Mouse (Mus musculus) erythroblast, embryonic 14.5 days (primary cell): ENCODE results near the gene Ush1c. TPM values are rescaled to one million over a fixed set of nuclear protein-coding genes. Genes with fewer than 3 reads are reported as not detected.

ENCODE experiments used
- H3K27me3 ChIP-seq: 2 replicates; pipeline ENCODE4 v1.6.1; 2012; ENCODE audit warnings: inconsistent platforms; ENCODE audit not compliant: control insufficient read depth
- H3K36me3 ChIP-seq: 2 replicates; pipeline ENCODE4 v1.6.1; 2012; ENCODE audit warnings: mild to moderate bottlenecking, inconsistent platforms; ENCODE audit not compliant: control insufficient read depth
- H3K4me1 ChIP-seq: 2 replicates; pipeline ENCODE4 v1.6.1; 2012; ENCODE audit warnings: inconsistent platforms; ENCODE audit not compliant: control insufficient read depth
- H3K4me3 ChIP-seq: replicated peaks from 2 replicates; pipeline ENCODE3; 2012; ENCODE audit warnings: moderate library complexity, mild to moderate bottlenecking, inconsistent platforms
- H3K9me3 ChIP-seq: 2 replicates; pipeline ENCODE4 v1.6.1; 2012; ENCODE audit warnings: low read length, inconsistent platforms, mixed read lengths; ENCODE audit not compliant: control insufficient read depth
- GATA1 ChIP-seq: IDR thresholded peaks from 2 replicates; pipeline ENCODE4 v1.6.1; 2012; ENCODE audit warnings: low read length, inconsistent platforms, mixed read lengths
- TAL1 ChIP-seq: IDR thresholded peaks from 3 replicates; pipeline ENCODE4 v1.6.1; 2012; ENCODE audit warnings: low read length, inconsistent platforms, mixed read lengths
- polyA plus RNA-seq: library from polyadenylated mRNA; stranded (reverse); fragments of >175 nt; gene quantifications from 2 replicates; pipeline ENCODE4 v1.2.3, GENCODE M21; 2012

Ush1c gene
- polyA plus RNA-seq, 1 experiment, result not detected

DNA sequence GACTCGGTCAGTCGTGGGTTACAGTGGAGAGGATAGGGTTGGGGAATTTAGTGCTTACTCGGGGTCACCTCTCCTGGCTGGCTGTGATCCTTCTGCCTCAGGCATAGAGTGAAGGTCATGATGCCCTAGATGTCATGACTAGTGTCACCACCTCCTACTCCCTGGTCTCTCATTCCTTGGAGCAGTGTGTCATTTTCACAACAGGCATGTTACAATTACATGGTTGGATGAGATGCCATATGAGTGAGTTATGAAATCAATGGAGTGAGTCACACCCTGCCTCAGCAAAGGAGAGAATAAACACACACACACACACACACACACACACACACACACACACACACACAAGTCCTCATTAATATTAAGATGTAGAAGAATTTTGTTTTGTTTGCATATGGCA is 9.3 kb upstream of the Ush1c start:
- Histone ChIP-seq H3K4me3 (no peak overlapping the region), H3K9me3 (no peaks in the 10 kb centered on the region), H3K36me3 (no peaks in the 10 kb centered on the region), H3K27me3 (no peaks in the 10 kb centered on the region), H3K4me1 (no peaks in the 10 kb centered on the region)
- TF ChIP-seq TAL1, result no peak

DNA sequence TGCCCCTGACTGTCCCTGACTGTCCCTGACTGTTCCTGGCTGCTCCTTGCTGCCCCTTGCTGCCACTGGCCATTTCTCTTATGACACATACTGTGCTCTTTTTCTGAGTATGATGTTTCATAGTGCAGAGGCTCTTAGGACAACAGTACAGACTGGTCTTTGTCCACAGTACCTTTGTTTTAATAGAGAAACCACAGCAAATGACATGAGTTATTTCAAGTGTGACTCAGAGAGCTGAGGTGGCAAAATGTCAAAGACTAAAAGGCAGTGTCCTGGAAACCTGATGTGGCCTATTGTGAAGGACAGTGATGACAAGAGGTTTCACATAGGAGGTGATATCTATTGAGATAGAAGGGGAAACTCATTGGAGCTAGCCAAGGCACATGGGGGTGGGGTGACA is 8.6 kb upstream of the Ush1c start:
- no peak overlapping the region for H3K4me3 ChIP-seq
- no peaks in the 10 kb centered on the region for H3K4me1 ChIP-seq
- H3K9me3 ChIP-seq, result no peaks in the 10 kb centered on the region
- no peaks in the 10 kb centered on the region for H3K27me3 ChIP-seq
- no peaks in the 10 kb centered on the region for H3K36me3 ChIP-seq
- TF ChIP-seq GATA1 (no peak), TAL1 (no peak)

DNA sequence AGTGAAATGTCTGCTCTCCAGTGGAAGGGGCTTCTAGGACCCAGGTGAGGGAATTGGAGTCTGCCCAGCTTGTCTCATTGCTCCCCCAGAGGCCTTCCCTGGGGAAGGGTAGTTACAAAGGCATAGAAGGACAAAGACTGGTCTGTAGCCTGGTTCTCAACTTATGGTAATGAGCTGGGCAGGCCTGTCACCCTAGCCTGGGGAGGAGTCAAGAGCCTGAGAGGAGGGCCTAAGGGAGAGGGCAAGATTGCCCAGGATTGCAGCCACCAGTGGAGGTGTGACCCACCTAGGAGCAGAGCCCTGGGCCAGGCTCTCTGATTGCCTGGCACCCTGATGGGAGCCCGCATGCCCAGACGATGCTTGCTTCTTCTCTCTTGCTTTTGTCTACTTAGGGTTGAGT is 2.4 kb upstream of the Ush1c start, which contains the start of gene Otog:
Gene Otog (plus strand): TSS at position 292 of the 400 bp plus-strand sequence.
- no peaks in the 10 kb centered on the region for H3K27me3 ChIP-seq
- H3K36me3 ChIP-seq, result no peaks in the 10 kb centered on the region
- H3K4me1 ChIP-seq, result no peaks in the 10 kb centered on the region
- H3K9me3 ChIP-seq, result no peaks in the 10 kb centered on the region
- TF ChIP-seq GATA1 (no peak), TAL1 (no peak)
- no peak within 1 kb of the TSS for H3K4me3 ChIP-seq

DNA sequence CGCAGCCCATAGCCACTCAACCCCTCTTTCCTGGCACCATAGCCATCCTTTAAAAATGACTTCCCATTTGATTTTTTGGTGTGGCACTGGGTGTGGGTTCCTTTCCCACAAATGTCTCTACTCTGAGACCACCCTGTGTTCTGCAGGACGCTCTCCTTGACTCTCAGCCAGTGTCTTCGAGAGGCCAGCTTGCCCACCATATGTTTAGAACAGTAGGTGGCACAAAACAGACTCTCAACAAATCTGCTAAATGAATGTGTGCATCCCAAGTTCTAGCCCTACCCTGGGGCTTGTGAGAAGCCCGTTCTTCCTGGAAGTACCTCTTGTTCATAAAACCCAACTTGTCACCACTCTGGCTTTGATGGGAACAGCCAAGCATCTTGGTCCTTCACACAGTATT is 1.8 kb upstream of the Ush1c start:
- Histone ChIP-seq H3K36me3 (no peaks in the 10 kb centered on the region), H3K27me3 (no peaks in the 10 kb centered on the region), H3K4me1 (no peaks in the 10 kb centered on the region)

DNA sequence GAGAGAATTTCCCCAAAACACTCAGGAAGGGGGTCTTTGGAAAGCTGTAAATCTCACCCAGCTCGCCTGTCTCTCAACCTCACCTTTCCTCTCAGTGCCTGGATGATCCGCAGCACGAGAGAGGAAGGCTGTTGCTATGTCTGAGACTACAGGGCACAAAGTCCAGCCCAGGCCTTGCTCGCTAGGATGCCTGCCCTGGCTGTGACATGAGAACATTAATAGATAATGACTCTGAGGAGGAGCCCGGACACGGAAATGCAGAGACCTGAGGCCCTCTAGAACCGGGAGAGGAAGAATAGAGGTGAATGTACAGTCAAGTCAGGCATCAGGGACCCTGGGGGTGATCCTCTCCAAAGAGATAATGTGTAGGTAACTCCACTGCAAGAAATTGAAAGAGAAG is 1.1 kb downstream of the Ush1c start:
- no peak for TF ChIP-seq GATA1
- TF ChIP-seq TAL1, result no peak
- Histone ChIP-seq H3K9me3 (no peaks in the 10 kb centered on the region), H3K27me3 (no peaks in the 10 kb centered on the region), H3K4me3 (no peak overlapping the region), H3K4me1 (no peaks in the 10 kb centered on the region), H3K36me3 (no peaks in the 10 kb centered on the region)

More for the DNA sequence above, 1.8 kb upstream of the Ush1c start:
- no peaks in the 10 kb centered on the region for H3K9me3 ChIP-seq
- TF ChIP-seq GATA1 (no peak), TAL1 (no peak)
- no peak overlapping the region for H3K4me3 ChIP-seq

DNA sequence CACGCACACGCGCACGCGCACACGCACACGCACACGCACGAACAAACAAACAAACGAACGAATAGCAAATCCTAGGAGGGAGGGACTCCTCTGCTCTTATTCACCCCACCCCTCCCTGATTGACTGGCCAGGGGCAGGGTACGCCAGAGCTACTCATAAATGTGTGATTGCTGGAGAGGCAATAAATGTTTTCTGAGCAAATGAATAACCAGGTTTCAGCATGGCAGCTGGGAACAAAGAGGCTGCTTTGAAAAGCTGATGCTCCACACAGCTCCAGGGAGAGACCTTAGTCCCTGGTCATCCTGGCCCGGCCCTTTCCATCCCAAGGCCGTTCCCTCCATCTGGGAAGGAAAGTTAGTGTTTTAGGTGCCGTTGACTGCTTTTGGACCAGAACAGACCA is 1.9 kb downstream of the Ush1c start:
- no peaks in the 10 kb centered on the region for H3K27me3 ChIP-seq
- H3K4me1 ChIP-seq, result no peaks in the 10 kb centered on the region
- no peak for TF ChIP-seq TAL1
- no peak for TF ChIP-seq GATA1
- no peaks in the 10 kb centered on the region for H3K36me3 ChIP-seq
- no peaks in the 10 kb centered on the region for H3K9me3 ChIP-seq
- H3K4me3 ChIP-seq, result no peak overlapping the region

DNA sequence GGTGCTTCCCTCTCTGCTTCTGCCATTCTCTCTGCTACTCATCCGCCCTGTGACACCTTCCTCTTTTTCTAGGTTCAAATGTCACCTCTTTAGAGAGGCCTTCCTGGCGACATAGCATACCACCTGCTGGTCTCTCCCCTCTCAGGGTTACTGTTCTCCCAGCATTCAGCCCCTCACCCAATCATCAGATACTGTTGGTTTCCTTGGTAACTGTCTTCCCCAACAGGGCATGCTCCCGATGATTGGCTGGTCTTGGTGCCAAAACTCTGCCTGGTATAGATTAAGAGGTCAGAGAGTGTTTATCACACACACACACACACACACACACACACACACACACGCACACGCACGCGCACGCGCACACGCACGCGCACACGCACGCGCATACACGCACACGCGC is 2.4 kb downstream of the Ush1c start:
- H3K4me1 ChIP-seq, result no peaks in the 10 kb centered on the region
- no peaks in the 10 kb centered on the region for H3K27me3 ChIP-seq
- no peaks in the 10 kb centered on the region for H3K9me3 ChIP-seq
- H3K4me3 ChIP-seq, result no peak overlapping the region
- no peaks in the 10 kb centered on the region for H3K36me3 ChIP-seq
- TF ChIP-seq GATA1 (no peak), TAL1 (no peak)

DNA sequence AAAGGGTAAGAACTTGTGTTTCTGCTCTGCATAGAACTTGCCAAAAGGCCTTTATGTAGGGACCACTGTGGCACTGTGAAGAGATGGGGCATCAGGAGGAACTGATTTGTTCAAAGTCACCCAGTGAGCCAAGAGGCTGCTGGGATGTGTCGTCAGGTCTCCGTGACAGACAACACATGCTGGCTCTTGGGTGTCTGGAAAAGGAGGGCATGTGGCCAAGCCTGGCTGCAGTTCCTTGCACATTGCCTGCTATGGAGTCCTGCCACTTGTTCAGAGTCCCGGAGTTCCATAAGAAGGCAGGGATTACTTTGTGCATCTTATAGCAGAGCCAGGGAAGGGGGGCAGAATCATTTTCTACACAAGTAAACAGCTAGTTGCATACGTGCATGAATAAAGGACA is 11.4 kb downstream of the Ush1c start:
- H3K4me1 ChIP-seq, result no peaks in the 10 kb centered on the region
- TF ChIP-seq TAL1 (no peak), GATA1 (no peak)
- no peaks in the 10 kb centered on the region for H3K27me3 ChIP-seq
- no peak overlapping the region for H3K4me3 ChIP-seq
- no peaks in the 10 kb centered on the region for H3K9me3 ChIP-seq
- H3K36me3 ChIP-seq, result no peaks in the 10 kb centered on the region

DNA sequence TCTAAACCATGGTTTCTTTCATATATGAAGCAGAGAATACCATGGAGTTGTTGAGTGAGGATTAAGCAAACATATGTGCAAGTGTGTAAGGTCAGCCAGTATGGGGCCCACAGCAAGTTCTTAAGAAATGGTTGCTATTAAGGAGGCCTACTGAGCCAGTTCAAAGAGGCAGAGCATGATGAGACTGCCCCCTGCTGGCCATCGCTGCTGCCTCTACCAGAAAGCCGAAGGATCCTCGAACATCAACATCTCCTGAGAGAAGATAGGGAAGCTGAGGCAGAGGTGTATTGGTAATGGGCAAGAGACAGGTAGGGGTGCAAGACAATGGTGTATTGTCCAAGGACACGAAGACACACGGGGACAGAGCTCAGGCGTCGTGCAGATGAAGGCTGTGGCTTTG is 12.1 kb downstream of the Ush1c start:
- no peaks in the 10 kb centered on the region for H3K9me3 ChIP-seq
- no peaks in the 10 kb centered on the region for H3K36me3 ChIP-seq
- TF ChIP-seq TAL1, result no peak
- TF ChIP-seq GATA1, result no peak
- H3K4me3 ChIP-seq, result no peak overlapping the region
- H3K27me3 ChIP-seq, result no peaks in the 10 kb centered on the region
- no peaks in the 10 kb centered on the region for H3K4me1 ChIP-seq

DNA sequence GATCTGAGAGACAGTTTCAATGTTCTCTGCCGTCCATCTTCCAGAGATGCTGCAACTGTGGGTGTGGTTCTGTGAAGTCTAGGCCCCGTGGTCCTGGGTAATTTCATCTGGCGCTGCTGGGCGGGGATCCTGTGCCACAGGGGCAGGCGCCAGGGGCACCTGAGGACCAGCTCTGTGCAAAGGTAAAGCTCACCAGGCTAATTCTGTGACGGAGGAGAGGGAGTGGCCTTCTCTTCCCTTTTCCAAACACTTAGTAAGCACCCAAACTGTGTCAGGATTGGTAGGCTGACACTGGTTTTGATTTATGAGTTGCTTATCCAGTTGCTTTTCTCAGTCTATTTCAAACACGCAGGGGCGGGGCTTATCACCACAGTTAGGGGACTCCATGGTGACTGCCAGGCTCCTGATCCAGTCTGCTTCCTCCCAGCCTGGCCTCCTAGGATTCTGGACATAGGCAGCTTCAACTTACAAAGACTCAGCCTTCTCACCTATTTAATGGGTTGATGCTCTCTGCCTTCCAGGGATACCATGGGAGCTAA is 17.6 kb downstream of the Ush1c start:
- Histone ChIP-seq H3K27me3 (no peaks in the 10 kb centered on the region), H3K4me3 (no peak overlapping the region), H3K4me1 (peaks cover 6% of the 10 kb centered on the region), H3K36me3 (no peaks in the 10 kb centered on the region), H3K9me3 (no peaks in the 10 kb centered on the region)
- TF ChIP-seq GATA1, result no peak
- TF ChIP-seq TAL1, result no peak
